Mouse (Mus musculus) urinary bladder, postnatal 36 days (tissue): Measurements from ENCODE around the gene Nxn.

Experiments used
- DNase-seq, 2 experiments: peaks; one replicate each; pipeline ENCODE4 v3.0.0; 2022; ENCODE audit warnings: low spot score in 2 of 2, mixed read lengths in 1 of 2

The Nxn gene

GRCm38 (mm10) chr11:76332240-76332639, 66.7 kb downstream of the Nxn start:
- no peak for DNase-seq

GRCm38 (mm10) chr11:76328522-76329290, 70.2 kb downstream of the Nxn start:
- no peak for DNase-seq

- no peak for DNase-seq
Measured at GRCm38 (mm10) chr11:76328084-76328483, 70.9 kb downstream of the Nxn start.

GRCm38 (mm10) chr11:76326672-76327071, 72.3 kb downstream of the Nxn start:
- DNase-seq, result peak in 1 of 2 experiments; percentile 52

GRCm38 (mm10) chr11:76326051-76326450, 72.9 kb downstream of the Nxn start:
- DNase-seq, result no peak

GRCm38 (mm10) chr11:76324801-76325200, 74.1 kb downstream of the Nxn start:
- DNase-seq, result no peak

GRCm38 (mm10) chr11:76324207-76324606, 74.7 kb downstream of the Nxn start:
- DNase-seq, result peak in 1 of 2 experiments; percentile 25

- DNase-seq, result peak in 1 of 2 experiments; percentile 54
Measured at GRCm38 (mm10) chr11:76322939-76323338, 76.0 kb downstream of the Nxn start.

- DNase-seq, result no peak
Measured at GRCm38 (mm10) chr11:76322081-76322480, 76.9 kb downstream of the Nxn start.

- DNase-seq, result no peak
Measured at GRCm38 (mm10) chr11:76320475-76320874, 78.5 kb downstream of the Nxn start.

GRCm38 (mm10) chr11:76319714-76320435, 79.1 kb downstream of the Nxn start:
- DNase-seq, result no peak

GRCm38 (mm10) chr11:76317904-76318303, 81.0 kb downstream of the Nxn start:
- no peak for DNase-seq

GRCm38 (mm10) chr11:76315785-76316444, 83.0 kb downstream of the Nxn start:
- no peak for DNase-seq

GRCm38 (mm10) chr11:76314741-76315140, 84.2 kb downstream of the Nxn start:
- no peak for DNase-seq

- no peak for DNase-seq
Measured at GRCm38 (mm10) chr11:76314140-76314539, 84.8 kb downstream of the Nxn start.

GRCm38 (mm10) chr11:76312805-76313204, 86.1 kb downstream of the Nxn start:
- peak in 1 of 2 experiments; percentile 53 for DNase-seq

- DNase-seq, result no peak
Measured at GRCm38 (mm10) chr11:76311224-76312000, 87.5 kb downstream of the Nxn start.

- no peak for DNase-seq
Measured at GRCm38 (mm10) chr11:76309868-76310267, 89.1 kb downstream of the Nxn start.

GRCm38 (mm10) chr11:76309072-76309471, 89.9 kb downstream of the Nxn start:
- no peak for DNase-seq

- DNase-seq, result no peak
Measured at GRCm38 (mm10) chr11:76306769-76307168, 92.2 kb downstream of the Nxn start.

GRCm38 (mm10) chr11:76305571-76305970, 93.4 kb downstream of the Nxn start:
- DNase-seq, result no peak

- no peak for DNase-seq
Measured at GRCm38 (mm10) chr11:76303368-76303767, 95.6 kb downstream of the Nxn start.
